Mouse (Mus musculus) midbrain, embryonic 13.5 days (tissue): ENCODE data around the gene Pagr1a. TPM values are rescaled to one million over a fixed set of nuclear protein-coding genes. Genes with fewer than 3 reads are reported as not detected.
A peak's percentile ranks its signal among the peaks of the same experiment; 100 is the strongest.

Experiments used
- ATAC-seq: fragments of 200-750 bp; cut with Nextera tagmentation; 2 replicates; pipeline ENCODE4 v1.8.0; 2017; ENCODE audit warnings: mild to moderate bottlenecking, moderate TSS enrichment, moderate library complexity
- H3K27ac ChIP-seq: fragments of 300-500 bp; sonication (generic); 2 replicates; pipeline ENCODE4 v1.5.1; 2015; ENCODE audit warnings: inconsistent platforms, mild to moderate bottlenecking, moderate library complexity
- H3K27me3 ChIP-seq: fragments of 300-500 bp; sonication (generic); 2 replicates; pipeline ENCODE4 v1.6.1; 2015; ENCODE audit warnings: mild to moderate bottlenecking, inconsistent platforms
- H3K36me3 ChIP-seq: fragments of 300-500 bp; sonication (generic); 2 replicates; pipeline ENCODE4 v1.6.1; 2015; ENCODE audit warnings: mild to moderate bottlenecking, inconsistent platforms
- H3K4me1 ChIP-seq: fragments of 300-500 bp; sonication (generic); replicated peaks from 2 replicates; pipeline ENCODE4 v1.6.1; 2015; ENCODE audit warnings: inconsistent platforms
- H3K4me2 ChIP-seq: fragments of 300-500 bp; sonication (generic); replicated peaks from 2 replicates; pipeline ENCODE4 v1.6.1; 2015; ENCODE audit warnings: moderate library complexity, mild to moderate bottlenecking, inconsistent platforms
- H3K4me3 ChIP-seq: fragments of 300-500 bp; sonication (generic); replicated peaks from 2 replicates; pipeline ENCODE4 v1.5.1; 2015; ENCODE audit warnings: mild to moderate bottlenecking, inconsistent platforms
- H3K9ac ChIP-seq: fragments of 300-500 bp; sonication (generic); replicated peaks from 2 replicates; pipeline ENCODE4 v1.6.1; 2015; ENCODE audit warnings: mild to moderate bottlenecking, inconsistent platforms
- H3K9me3 ChIP-seq: fragments of 300-500 bp; sonication (generic); 2 replicates; pipeline ENCODE4 v1.6.1; 2016; ENCODE audit warnings: mild to moderate bottlenecking, inconsistent platforms
- WGBS: fragments of 180-500 bp; shearing (Covaris S2); methylation state at CpG from one replicate; pipeline ENCODE4 v1.1.7; 2015; 5-methylcytosine and 5-hydroxymethylcytosine counted together
- polyA plus RNA-seq: library from polyadenylated mRNA; unstranded; fragments of >200 nt; fragmentation: Nextera tagmentation; extraction: Ambion mirVana; gene quantifications from 2 replicates; pipeline ENCODE4 v1.2.1, GENCODE M21; 2015

Gene Pagr1a
- polyA plus RNA-seq, 1 experiment from 2014 or later, result 39.8 TPM

DNA sequence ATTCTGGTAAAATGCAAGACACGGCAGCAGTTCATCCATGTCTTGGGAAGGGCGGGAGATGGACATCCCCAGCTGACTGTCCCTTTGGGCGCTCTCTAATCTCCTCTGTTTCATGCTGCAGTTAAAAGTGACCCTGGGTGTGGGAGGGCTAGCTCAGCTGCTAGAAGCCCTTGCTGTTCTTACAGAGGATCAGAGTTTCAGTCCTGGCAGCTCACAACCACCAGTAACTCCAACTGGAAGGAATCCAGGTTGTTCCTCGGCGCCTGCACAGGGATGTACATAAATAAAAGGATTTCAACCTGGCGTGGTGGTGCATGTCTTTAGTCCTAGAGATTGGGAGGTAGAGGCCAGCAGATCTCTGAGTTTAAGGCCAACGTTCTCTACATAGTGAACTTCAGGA lies 34.0 kb downstream of the Pagr1a start:
- no peak overlapping the region for H3K27ac ChIP-seq
- no peaks in the 10 kb centered on the region for H3K9me3 ChIP-seq
- WGBS, result 84% methylated on average over 7 of the region's 7 CpGs
- H3K4me3 ChIP-seq, result no peak overlapping the region
- peaks cover 33% of the 10 kb centered on the region for H3K36me3 ChIP-seq
- H3K9ac ChIP-seq, result no peak overlapping the region
- H3K4me1 ChIP-seq, result peaks cover 3% of the 10 kb centered on the region; the same call in 1 of the 2 replicates
- H3K27me3 ChIP-seq, result no peaks in the 10 kb centered on the region
- H3K4me2 ChIP-seq, result no peak overlapping the region
- ATAC-seq, result no peak

DNA sequence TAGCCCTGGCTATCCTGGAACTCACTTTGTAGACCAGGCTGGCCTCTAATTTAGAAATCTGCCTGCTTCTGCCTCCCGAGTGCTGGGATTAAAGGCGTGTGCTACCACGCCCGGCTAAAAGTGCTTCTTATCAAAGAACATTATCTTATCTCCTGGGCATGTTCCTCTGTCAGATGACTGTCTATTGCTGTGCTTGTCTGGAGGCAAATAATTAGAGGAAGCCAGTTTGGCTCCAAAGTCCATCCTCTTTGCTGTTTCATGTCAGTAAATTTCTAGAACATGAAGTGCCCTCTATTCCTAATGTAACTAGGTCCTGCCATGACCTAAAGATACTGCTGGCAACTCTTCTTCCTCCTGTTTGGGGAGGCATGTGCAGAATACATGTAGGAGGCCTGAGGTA lies 35.1 kb downstream of the Pagr1a start:
- Histone ChIP-seq H3K4me3 (no peak overlapping the region), H3K9me3 (no peaks in the 10 kb centered on the region), H3K9ac (no peak overlapping the region), H3K27me3 (no peaks in the 10 kb centered on the region), H3K4me1 (peaks cover 13% of the 10 kb centered on the region), H3K4me2 (no peak overlapping the region), H3K36me3 (peaks cover 35% of the 10 kb centered on the region), H3K27ac (no peak overlapping the region)
- no peak for ATAC-seq
- 95% methylated on average over 4 of the region's 4 CpGs for WGBS

DNA sequence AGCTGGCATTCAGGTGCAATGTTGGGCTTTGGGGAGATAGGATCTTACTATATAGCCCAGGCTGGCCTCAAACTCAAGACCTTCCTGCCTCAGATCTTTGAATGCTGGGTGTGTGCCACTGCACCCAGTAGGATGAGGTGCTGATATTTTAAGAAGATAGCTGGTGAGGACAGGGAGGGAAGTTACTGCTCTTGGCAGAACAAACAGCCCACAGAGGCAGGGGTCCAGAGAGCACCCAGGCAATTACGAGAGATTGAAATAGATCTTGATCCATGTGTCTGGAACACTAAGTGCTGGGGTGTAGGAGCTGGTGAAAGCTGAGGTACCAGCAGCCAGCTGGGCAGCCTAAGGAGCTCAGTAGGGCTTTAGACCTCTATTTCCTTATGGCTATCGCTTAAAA lies 35.6 kb downstream of the Pagr1a start:
- Histone ChIP-seq H3K4me1 (peaks cover 17% of the 10 kb centered on the region), H3K9ac (no peak overlapping the region), H3K27ac (no peak overlapping the region), H3K9me3 (no peaks in the 10 kb centered on the region), H3K4me2 (no peak overlapping the region), H3K4me3 (no peak overlapping the region), H3K27me3 (no peaks in the 10 kb centered on the region), H3K36me3 (peaks cover 35% of the 10 kb centered on the region)
- no peak for ATAC-seq
- WGBS, result 92% methylated on average over 2 of the region's 2 CpGs

DNA sequence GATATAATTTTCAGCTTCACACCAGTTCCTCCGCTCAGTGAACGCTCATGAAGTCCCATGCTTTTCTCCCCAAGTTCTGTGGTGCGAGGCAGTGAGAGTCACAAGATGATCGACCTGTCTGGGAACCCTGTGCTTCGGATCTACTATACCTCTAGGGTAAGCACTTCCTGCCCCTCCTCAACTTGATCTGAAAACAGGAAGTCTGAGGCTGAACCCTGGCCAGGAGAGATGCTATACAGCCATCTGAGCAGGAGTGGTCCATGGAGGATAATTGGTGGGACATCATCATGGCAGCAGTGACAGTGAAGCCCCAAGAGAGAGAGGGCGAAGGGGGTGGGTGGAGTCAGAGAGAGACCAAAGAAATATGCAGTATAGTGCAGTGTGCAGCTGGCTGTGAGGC lies 38.3 kb downstream of the Pagr1a start:
- no peak overlapping the region for H3K9ac ChIP-seq
- peaks cover 35% of the 10 kb centered on the region for H3K36me3 ChIP-seq
- no peak overlapping the region for H3K4me2 ChIP-seq
- H3K9me3 ChIP-seq, result no peaks in the 10 kb centered on the region
- H3K27me3 ChIP-seq, result no peaks in the 10 kb centered on the region
- no peak overlapping the region for H3K4me3 ChIP-seq
- ATAC-seq, result no peak
- 94% methylated on average over 6 of the region's 6 CpGs for WGBS
- no peak overlapping the region for H3K27ac ChIP-seq
- peaks cover 17% of the 10 kb centered on the region for H3K4me1 ChIP-seq

DNA sequence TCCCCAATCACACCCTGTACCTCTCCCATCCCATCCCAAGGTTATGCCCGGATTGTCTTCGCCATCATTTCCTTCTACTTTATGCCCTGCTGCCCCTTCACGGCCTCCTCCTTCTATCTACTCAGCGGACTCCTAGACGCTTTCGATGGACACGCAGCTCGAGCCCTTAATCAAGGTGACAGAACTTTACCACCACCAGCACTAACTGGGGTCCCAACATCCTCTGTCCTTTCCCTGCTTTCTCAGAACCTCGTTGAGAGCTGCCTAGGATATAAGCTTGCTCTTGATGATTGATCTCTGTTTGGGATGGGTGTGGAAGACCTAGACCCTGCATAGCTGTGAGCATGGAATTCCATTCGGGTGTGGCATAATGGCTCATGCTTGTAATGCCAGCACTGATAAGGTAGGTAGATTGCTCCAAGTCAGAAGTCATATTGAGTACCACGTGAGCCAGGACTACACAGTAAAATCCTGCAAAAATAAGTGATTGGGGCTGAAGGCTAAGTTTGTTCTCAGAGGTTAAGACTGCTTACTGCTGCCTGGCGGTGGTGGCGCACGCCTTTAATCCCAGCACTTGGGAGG lies 40.2 kb downstream of the Pagr1a start:
- 31% methylated on average over 14 of the region's 14 CpGs for WGBS
- peaks cover 39% of the 10 kb centered on the region for H3K36me3 ChIP-seq
- peak overlapping the region; percentile 93 for H3K4me2 ChIP-seq
- peak overlapping the region; percentile 96 for H3K27ac ChIP-seq
- peak overlapping the region; percentile 99 for H3K9ac ChIP-seq
- H3K27me3 ChIP-seq, result no peaks in the 10 kb centered on the region; the same call in 1 of the 2 replicates
- peak overlapping the region; percentile 100 for H3K4me3 ChIP-seq
- H3K9me3 ChIP-seq, result no peaks in the 10 kb centered on the region
- ATAC-seq, result no peak; the same call in 1 of the 2 replicates
- peaks cover 17% of the 10 kb centered on the region for H3K4me1 ChIP-seq

DNA sequence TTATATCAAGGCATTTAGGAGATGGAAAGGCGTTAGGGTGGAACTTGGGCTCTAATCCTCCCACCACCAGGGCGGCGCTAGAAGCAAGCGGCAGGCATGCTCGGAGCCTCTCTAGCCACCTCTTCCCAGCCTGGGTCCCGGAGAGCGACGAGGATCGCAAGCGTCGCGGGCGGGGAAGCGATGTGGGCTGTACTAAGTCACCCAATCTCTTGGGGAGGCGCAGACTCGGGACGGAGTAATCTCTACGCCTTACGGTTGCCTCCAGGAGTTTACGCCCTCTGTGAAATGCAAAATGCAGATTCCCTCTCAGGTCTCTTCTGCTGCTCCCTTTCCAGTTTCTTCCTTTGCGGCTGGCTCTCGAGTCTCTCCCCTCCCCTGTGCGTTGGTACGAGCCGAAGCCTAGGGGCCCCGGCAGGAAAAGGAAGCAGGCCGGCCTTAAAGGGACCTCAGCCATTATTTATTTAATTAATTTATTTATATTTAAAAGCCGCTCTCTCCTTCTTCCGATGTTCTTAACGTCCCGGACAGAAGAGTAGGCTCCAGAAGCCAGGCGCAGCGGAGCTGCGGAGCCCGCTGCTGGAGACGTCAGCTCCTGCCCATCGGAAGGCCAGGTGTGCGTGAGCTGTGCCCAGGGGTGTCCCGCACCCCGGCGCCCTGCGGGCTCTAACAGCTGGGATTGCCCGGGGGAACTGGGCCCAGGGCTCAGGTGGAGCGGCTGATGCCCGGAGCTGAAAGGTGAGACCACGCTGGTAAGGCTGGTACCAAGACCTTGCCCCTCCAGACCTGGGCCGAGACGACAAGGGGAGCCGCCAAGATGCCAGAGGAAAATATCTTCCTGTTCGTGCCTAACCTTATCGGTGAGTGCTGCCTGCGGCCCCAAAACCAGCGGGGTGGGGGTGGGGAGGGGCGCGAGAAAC lies 40.9 kb downstream of the Pagr1a start, which contains the start of gene Cdiptos:
TSS of gene Cdiptos (minus strand) at position 149 of the 917 bp plus-strand sequence.
- under 1% methylated on average over 55 of the region's 55 CpGs for WGBS
- Histone ChIP-seq H3K27ac (peak within 1 kb of the TSS; percentile 96), H3K4me1 (peaks cover 17% of the 10 kb centered on the region), H3K9me3 (no peaks in the 10 kb centered on the region), H3K4me3 (peak within 1 kb of the TSS; percentile 100), H3K36me3 (peaks cover 43% of the 10 kb centered on the region), H3K27me3 (no peaks in the 10 kb centered on the region; the same call in 1 of the 2 replicates), H3K4me2 (peak within 1 kb of the TSS; percentile 93), H3K9ac (peak within 1 kb of the TSS; percentile 99)
- ATAC-seq, result peak; percentile 96

DNA sequence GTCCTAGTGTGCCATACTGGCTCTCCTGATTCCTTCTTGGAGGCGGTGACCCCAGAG lies 41.4 kb downstream of the Pagr1a start, which contains the start of gene Cdipt:
TSS of gene Cdipt (plus strand) at position 22 of the 57 bp plus-strand sequence.
- H3K27me3 ChIP-seq, result no peaks in the 10 kb centered on the region; the same call in 1 of the 2 replicates
- peak within 1 kb of the TSS; percentile 99 for H3K9ac ChIP-seq
- peaks cover 17% of the 10 kb centered on the region for H3K4me1 ChIP-seq
- H3K4me2 ChIP-seq, result peak within 1 kb of the TSS; percentile 93
- ATAC-seq, result no peak
- H3K4me3 ChIP-seq, result peak within 1 kb of the TSS; percentile 100
- peak within 1 kb of the TSS; percentile 96 for H3K27ac ChIP-seq
- WGBS, result 0% methylated on average over 1 of the region's 1 CpGs
- H3K9me3 ChIP-seq, result no peaks in the 10 kb centered on the region
- H3K36me3 ChIP-seq, result peaks cover 43% of the 10 kb centered on the region

DNA sequence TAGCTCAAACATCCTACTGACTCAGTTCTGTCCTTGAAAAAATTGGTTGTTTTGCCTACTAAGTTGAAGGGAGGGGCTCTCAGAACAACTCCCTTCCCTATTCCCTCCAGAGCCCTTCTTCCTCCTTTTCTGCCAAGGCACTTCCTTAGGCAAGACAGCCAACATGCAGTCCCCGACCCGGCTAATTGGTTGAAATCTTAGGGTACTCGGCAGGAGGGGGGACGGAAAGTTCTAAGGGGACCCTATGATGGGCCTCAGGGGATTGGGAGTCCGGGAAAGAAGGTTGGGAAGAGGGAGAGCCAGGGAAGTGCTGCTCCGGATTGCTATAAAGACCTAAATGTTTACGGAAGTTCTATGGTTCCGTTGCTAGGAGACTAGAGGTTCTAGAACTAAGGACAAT lies 41.7 kb downstream of the Pagr1a start:
- no peak; the same call in 1 of the 2 replicates for ATAC-seq
- Histone ChIP-seq H3K4me2 (peak overlapping the region; percentile 93), H3K36me3 (peaks cover 44% of the 10 kb centered on the region), H3K4me1 (peaks cover 17% of the 10 kb centered on the region), H3K27me3 (no peaks in the 10 kb centered on the region; the same call in 1 of the 2 replicates), H3K9me3 (no peaks in the 10 kb centered on the region), H3K9ac (no peak overlapping the region), H3K4me3 (peak overlapping the region; percentile 100; the same call in 1 of the 2 replicates), H3K27ac (no peak overlapping the region)
- 13% methylated on average over 8 of the region's 8 CpGs for WGBS

DNA sequence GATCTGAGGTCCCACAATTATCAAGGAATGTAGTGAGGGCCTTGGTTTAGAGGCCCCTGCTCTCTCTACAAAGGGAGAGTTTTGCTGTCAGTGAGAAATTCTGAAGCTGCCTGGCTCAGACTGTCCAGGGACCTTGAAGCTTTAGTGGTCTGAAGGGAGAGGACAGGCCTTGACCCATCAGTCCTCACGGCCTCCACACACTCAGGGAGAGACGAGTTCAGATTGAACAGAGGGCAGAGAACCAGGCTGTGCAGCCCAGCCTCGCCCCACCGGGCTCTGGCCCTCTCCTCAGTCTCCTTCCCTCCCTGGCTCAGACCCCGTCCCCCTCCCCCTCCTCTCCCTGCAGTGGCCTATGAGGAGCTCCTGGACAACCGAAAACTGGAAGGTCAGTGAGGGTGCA lies 49.8 kb downstream of the Pagr1a start:
- peaks cover 88% of the 10 kb centered on the region for H3K36me3 ChIP-seq
- H3K4me2 ChIP-seq, result no peak overlapping the region
- H3K4me1 ChIP-seq, result no peaks in the 10 kb centered on the region
- WGBS, result 62% methylated on average over 6 of the region's 6 CpGs
- no peak for ATAC-seq
- H3K4me3 ChIP-seq, result no peak overlapping the region
- no peak overlapping the region for H3K9ac ChIP-seq
- no peak overlapping the region for H3K27ac ChIP-seq
- H3K27me3 ChIP-seq, result peaks cover 20% of the 10 kb centered on the region
- no peaks in the 10 kb centered on the region; the same call in 1 of the 2 replicates for H3K9me3 ChIP-seq

DNA sequence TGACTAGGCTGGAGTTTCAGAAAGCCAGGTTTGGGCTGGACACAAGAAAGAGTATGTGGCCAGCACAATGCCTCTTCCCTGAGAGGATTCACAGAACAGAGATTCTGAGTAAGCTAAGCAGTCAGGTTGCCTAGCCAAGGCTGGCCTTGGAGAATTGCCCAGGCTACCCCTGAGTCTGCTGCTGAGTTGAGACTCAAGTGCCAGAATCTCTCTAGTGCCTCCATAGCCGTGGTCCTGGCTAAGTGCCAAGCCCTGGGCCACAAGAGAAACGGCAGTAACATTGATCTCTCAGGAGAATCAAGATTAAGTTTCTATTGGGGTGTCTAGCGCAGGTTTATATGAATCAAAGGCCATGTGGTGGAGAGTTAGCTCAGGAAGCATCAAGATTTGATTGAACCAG lies 51.6 kb downstream of the Pagr1a start:
- 67% methylated on average over 3 of the region's 3 CpGs for WGBS
- no peak overlapping the region for H3K4me3 ChIP-seq

More for the DNA sequence above, 51.6 kb downstream of the Pagr1a start:
- Histone ChIP-seq H3K27ac (no peak overlapping the region), H3K9ac (no peak overlapping the region), H3K4me2 (no peak overlapping the region), H3K9me3 (no peaks in the 10 kb centered on the region; the same call in 1 of the 2 replicates), H3K36me3 (peaks cover 88% of the 10 kb centered on the region), H3K27me3 (peaks cover 37% of the 10 kb centered on the region), H3K4me1 (no peaks in the 10 kb centered on the region)
- no peak for ATAC-seq
